Mouse (Mus musculus) kidney, postnatal 0 days (tissue): Measurements from ENCODE around the gene Srcin1. TPM values are rescaled to one million over a fixed set of nuclear protein-coding genes. Genes with fewer than 3 reads are reported as not detected.

Experiments
- ATAC-seq: fragments of 200-750 bp; cut with Nextera tagmentation; replicated peaks from 2 replicates; pipeline ENCODE4 v1.8.0; 2017; ENCODE audit warnings: low read depth, moderate number of reproducible peaks, moderate TSS enrichment, moderate library complexity; ENCODE audit not compliant: low FRiP score
- DNase-seq: peaks from one replicate; pipeline ENCODE4 v3.0.0-alpha.2; 2016; ENCODE audit warnings: low spot score
- H3K27ac ChIP-seq: fragments of 300-500 bp; sonication (generic); 2 replicates; pipeline ENCODE4 v1.5.1; 2014; ENCODE audit warnings: mild to moderate bottlenecking
- H3K27me3 ChIP-seq: fragments of 300-500 bp; sonication (generic); 2 replicates; pipeline ENCODE4 v1.6.1; 2014; ENCODE audit warnings: low read length, mixed read lengths; ENCODE audit not compliant: insufficient read depth
- H3K36me3 ChIP-seq: fragments of 300-500 bp; sonication (generic); 2 replicates; pipeline ENCODE4 v1.6.1; 2014; ENCODE audit warnings: low read length, mixed read lengths; ENCODE audit not compliant: insufficient read depth
- H3K4me1 ChIP-seq: fragments of 300-500 bp; sonication (generic); replicated peaks from 2 replicates; pipeline ENCODE4 v1.6.1; 2014; ENCODE audit warnings: antibody characterized with exemption, low read length, mixed read lengths; ENCODE audit not compliant: insufficient read depth
- H3K4me2 ChIP-seq: fragments of 300-500 bp; sonication (generic); 2 replicates; pipeline ENCODE4 v1.6.1; 2014; ENCODE audit warnings: mild to moderate bottlenecking, low read length, moderate library complexity, mixed read lengths
- H3K4me3 ChIP-seq: fragments of 300-500 bp; sonication (generic); replicated peaks from 2 replicates; pipeline ENCODE4 v1.5.1; 2014; ENCODE audit warnings: low read depth, low read length
- H3K9ac ChIP-seq: fragments of 300-500 bp; sonication (generic); 2 replicates; pipeline ENCODE4 v1.6.1; 2014; ENCODE audit warnings: low read depth, low read length
- H3K9me3 ChIP-seq: fragments of 300-500 bp; sonication (generic); replicated peaks from 2 replicates; pipeline ENCODE4 v1.6.1; 2016; ENCODE audit warnings: low read length, inconsistent platforms, mixed read lengths
- CTCF ChIP-seq: IDR thresholded peaks from 2 replicates; pipeline ENCODE4 v1.5.1; 2016; ENCODE audit warnings: antibody characterized with exemption, low read depth, mild to moderate bottlenecking, moderate library complexity
- WGBS: fragments of 180-500 bp; shearing (Covaris S2); extraction: QIAGEN DNeasy Blood & Tissue Kit; methylation state at CpG from one replicate; pipeline ENCODE4 v1.1.7; 2014; 5-methylcytosine and 5-hydroxymethylcytosine counted together
- polyA plus RNA-seq: library from polyadenylated mRNA; unstranded; fragments of >200 nt; fragmentation: Nextera tagmentation; extraction: Ambion mirVana; gene quantifications from 2 replicates; pipeline ENCODE4 v1.2.1, GENCODE M21; 2015

Srcin1 gene
- polyA plus RNA-seq, 1 experiment from 2014 or later = 0.59 TPM

- no peaks in the 10 kb centered on the region for H3K9me3 ChIP-seq
- H3K9ac ChIP-seq = no peak overlapping the region
- no peaks in the 10 kb centered on the region; the same call in 1 of the 2 replicates for H3K27me3 ChIP-seq
- no peaks in the 10 kb centered on the region for H3K36me3 ChIP-seq
- DNase-seq (no peak), ATAC-seq (no peak)
- TF ChIP-seq CTCF = no peak
- H3K4me3 ChIP-seq = no peak overlapping the region
- H3K4me1 ChIP-seq = peaks cover 10% of the 10 kb centered on the region; the same call in 1 of the 2 replicates
- no peak overlapping the region for H3K4me2 ChIP-seq
- no peak overlapping the region for H3K27ac ChIP-seq
- WGBS = 31% methylated on average over 5 of the region's 5 CpGs
Measured at GRCm38 (mm10) chr11:97509058-97509457, 66.9 kb downstream of the Srcin1 start.

GRCm38 (mm10) chr11:97508198-97508597 lies 67.8 kb downstream of the Srcin1 start:
- no peak for ATAC-seq
- Histone ChIP-seq H3K9me3 (no peaks in the 10 kb centered on the region), H3K27ac (no peak overlapping the region), H3K4me2 (no peak overlapping the region), H3K4me1 (peaks cover 10% of the 10 kb centered on the region; the same call in 1 of the 2 replicates), H3K4me3 (no peak overlapping the region), H3K9ac (no peak overlapping the region), H3K36me3 (no peaks in the 10 kb centered on the region), H3K27me3 (no peaks in the 10 kb centered on the region; the same call in 1 of the 2 replicates)
- TF ChIP-seq CTCF = no peak
- no peak for DNase-seq
- WGBS = 63% methylated on average over 3 of the region's 3 CpGs

- WGBS = 58% methylated on average over 8 of the region's 8 CpGs
- Histone ChIP-seq H3K4me3 (no peak overlapping the region), H3K27me3 (peaks cover 4% of the 10 kb centered on the region; the same call in 1 of the 2 replicates), H3K9ac (no peak overlapping the region), H3K36me3 (no peaks in the 10 kb centered on the region), H3K27ac (no peak overlapping the region), H3K4me1 (peaks cover 4% of the 10 kb centered on the region; the same call in 1 of the 2 replicates), H3K9me3 (no peaks in the 10 kb centered on the region), H3K4me2 (no peak overlapping the region)
- no peak for DNase-seq
- peak; percentile 30; the same call in 1 of the 2 replicates for TF ChIP-seq CTCF
- no peak for ATAC-seq
Measured at GRCm38 (mm10) chr11:97506331-97506730, 69.7 kb downstream of the Srcin1 start.

- H3K4me1 ChIP-seq = peaks cover 8% of the 10 kb centered on the region; the same call in 1 of the 2 replicates
- peaks cover 4% of the 10 kb centered on the region; the same call in 1 of the 2 replicates for H3K27me3 ChIP-seq
- ATAC-seq (no peak), DNase-seq (no peak)
- 0 out of 2 replicates have a peak, but pooled peaks cover 2% of the 10 kb centered on the region for H3K36me3 ChIP-seq
- H3K4me3 ChIP-seq = no peak overlapping the region
- WGBS = 74% methylated on average over 4 of the region's 4 CpGs
- no peak overlapping the region for H3K27ac ChIP-seq
- no peak overlapping the region for H3K9ac ChIP-seq
- no peaks in the 10 kb centered on the region for H3K9me3 ChIP-seq
- no peak for TF ChIP-seq CTCF
- no peak overlapping the region for H3K4me2 ChIP-seq
Measured at GRCm38 (mm10) chr11:97505784-97506183, 70.2 kb downstream of the Srcin1 start.

- H3K4me2 ChIP-seq = no peak overlapping the region
- no peaks in the 10 kb centered on the region for H3K9me3 ChIP-seq
- 0 out of 2 replicates have a peak, but pooled peaks cover 11% of the 10 kb centered on the region for H3K4me1 ChIP-seq
- TF ChIP-seq CTCF = no peak
- ATAC-seq (no peak), DNase-seq (no peak)
- H3K27ac ChIP-seq = no peak overlapping the region
- H3K27me3 ChIP-seq = 0 out of 2 replicates have a peak, but pooled peaks cover 4% of the 10 kb centered on the region
- WGBS = 68% methylated on average over 4 of the region's 4 CpGs
- peaks cover 6% of the 10 kb centered on the region; the same call in 1 of the 2 replicates for H3K36me3 ChIP-seq
- H3K9ac ChIP-seq = no peak overlapping the region
- no peak overlapping the region for H3K4me3 ChIP-seq
Measured at GRCm38 (mm10) chr11:97502846-97503245, 73.1 kb downstream of the Srcin1 start.

GRCm38 (mm10) chr11:97502383-97502782 lies 73.6 kb downstream of the Srcin1 start:
- no peak overlapping the region for H3K27ac ChIP-seq
- 38% methylated on average over 9 of the region's 9 CpGs for WGBS
- TF ChIP-seq CTCF = no peak
- no peak for DNase-seq
- H3K36me3 ChIP-seq = peaks cover 6% of the 10 kb centered on the region; the same call in 1 of the 2 replicates
- ATAC-seq = no peak
- H3K4me1 ChIP-seq = 0 out of 2 replicates have a peak, but pooled peaks cover 11% of the 10 kb centered on the region
- no peak overlapping the region for H3K4me2 ChIP-seq
- H3K9ac ChIP-seq = no peak overlapping the region
- H3K9me3 ChIP-seq = no peaks in the 10 kb centered on the region
- H3K27me3 ChIP-seq = 0 out of 2 replicates have a peak, but pooled peaks cover 4% of the 10 kb centered on the region
- H3K4me3 ChIP-seq = no peak overlapping the region
